Mouse (Mus musculus): ENCODE data around the gene Urb2.
A peak's percentile ranks its signal among the peaks of the same experiment; 100 is the strongest.

Urb2 gene

DNA sequence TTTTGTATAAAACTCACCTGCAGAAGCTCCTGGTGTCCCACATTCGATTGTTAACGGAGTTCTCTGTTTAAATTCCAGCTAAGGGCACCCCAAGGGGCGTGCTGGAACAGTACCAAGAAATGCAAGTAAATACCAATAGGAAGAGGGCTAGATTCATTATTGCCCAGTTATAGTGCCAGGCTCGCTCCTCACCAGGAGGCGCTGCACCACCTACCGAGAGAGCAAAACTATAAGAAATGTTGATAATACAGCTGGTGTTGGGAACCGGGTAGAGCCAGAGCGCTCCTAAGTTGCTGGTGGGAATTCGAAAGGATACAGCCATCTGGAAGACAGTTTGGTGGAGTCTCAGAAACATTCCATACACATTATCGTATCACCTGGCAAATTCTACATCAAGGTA is 56.7 kb downstream of the Urb2 start:
- DNase-seq (ENCODE audit: low spot score): no peak

DNA sequence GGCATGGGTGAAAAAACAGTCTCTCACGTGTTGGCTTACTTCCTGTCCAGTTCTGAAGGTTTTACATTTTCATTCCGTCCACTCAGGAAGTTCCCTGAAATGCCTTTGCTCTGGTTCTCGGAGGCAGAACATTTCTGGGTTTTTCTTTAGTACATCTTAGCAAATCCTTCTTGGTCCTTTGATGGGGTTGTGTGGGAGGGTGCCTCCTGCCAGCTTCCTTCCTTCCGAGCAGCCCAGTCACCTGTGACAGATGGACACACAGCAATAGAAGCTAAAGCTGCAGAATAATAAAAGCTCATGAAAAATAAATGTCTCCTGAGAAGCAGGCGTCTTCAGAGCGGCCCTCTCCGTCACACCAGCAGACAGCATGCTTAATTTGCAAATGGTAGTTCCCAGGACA is 57.7 kb downstream of the Urb2 start:
- no peak for DNase-seq (ENCODE audit: low spot score)

DNA sequence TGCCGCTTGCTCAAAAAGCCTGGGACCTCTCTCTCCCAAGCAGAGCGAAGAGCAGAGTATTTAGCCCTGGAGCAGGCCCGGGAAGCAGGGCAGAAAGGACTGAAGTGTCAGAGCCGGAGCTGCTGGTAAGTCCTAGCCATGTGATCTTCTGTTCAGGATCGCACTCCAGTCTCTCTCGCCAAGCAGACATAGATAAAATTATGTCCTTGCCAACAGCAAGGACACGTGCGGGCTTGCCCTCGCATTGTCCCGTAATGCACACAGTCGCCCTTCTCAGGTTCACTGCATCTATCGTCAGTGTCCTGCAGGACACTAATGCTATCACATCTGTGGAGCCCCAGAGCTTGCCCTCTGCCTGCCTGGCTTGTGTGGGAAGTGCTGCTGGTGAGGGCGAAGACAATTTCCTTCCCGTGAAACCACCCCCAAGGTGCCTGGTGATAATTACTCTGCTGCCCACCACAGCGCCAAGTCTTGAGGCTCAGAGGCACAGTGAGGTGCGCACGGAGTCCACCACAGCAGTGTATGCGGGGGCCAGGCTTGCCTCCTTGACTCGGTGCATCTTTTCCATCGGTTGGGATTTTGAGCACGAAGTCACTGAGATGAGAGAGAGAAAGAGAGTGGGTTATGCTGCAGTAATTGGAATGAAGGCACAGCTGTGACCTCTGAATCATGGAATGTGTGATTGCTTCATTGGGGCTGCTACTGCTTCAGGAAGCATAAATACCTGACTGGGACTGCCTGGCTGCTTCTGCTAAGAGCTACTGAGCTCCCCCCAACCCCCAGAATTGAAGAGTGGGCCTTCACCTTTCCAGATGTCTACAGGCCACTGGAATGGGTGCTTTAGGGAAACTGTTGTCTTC is 59.4 kb downstream of the Urb2 start:
- DNase-seq (ENCODE audit: low spot score): no peak

DNA sequence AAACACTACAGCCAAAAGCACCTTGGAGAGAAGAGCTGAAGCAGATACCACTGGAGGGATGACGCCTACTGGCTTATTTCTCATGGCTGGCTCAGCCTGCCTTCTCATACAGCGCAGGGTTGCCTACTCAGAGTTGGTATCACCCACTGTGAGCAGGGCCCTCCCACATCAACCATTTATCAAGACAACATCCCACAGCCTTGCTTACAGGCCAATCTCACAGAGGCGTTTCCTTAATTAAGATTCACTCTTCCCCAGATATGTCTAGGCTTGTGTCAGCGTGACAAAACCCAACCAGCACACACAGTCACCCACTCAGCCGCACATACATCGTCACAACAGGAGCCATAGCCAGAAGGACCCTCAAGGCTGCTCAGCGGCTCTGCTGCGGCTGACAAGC is 61.3 kb downstream of the Urb2 start:
- DNase-seq (ENCODE audit: low spot score): no peak

DNA sequence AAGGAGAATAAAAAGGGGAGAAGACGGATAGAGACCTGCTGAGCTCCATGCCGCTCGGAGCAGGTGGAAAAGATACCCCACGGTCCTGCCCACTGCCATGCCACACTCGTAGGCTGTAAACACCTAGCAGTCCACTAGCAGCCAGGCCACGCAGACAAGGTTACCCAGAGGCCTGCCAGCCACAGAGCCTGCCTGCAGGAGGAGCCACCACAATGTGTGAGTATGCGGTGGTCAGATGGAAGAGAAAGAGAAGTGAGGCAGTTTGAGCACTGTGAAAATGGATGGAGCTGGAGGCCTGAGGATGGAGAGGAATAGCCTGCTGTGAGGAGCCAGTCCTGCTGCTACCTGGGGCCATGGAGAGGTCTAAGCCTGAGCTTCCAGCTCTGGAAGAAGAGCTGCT is 62.3 kb downstream of the Urb2 start:
- DNase-seq (ENCODE audit: low spot score): no peak

DNA sequence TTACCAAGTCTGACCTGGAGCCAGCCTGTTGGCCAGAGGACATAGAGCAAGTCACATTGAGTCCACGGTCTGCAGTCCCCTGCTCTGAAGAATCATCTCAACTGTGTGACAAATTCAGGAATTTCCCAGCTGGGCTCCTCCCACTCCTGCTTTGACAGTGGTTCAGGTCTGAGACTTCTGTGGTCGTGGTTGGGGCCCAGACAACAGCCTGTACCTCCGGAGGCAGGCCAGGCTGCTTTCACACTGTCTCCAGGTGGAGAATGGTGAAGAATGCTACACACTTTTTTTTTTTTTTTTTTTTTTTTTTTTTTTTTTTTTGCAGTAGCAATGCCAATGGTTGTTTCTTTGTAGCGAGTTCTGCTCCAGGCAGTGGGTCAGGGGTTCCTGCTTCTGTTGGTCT is 64.4 kb downstream of the Urb2 start:
- no peak for DNase-seq (ENCODE audit: low spot score)

DNA sequence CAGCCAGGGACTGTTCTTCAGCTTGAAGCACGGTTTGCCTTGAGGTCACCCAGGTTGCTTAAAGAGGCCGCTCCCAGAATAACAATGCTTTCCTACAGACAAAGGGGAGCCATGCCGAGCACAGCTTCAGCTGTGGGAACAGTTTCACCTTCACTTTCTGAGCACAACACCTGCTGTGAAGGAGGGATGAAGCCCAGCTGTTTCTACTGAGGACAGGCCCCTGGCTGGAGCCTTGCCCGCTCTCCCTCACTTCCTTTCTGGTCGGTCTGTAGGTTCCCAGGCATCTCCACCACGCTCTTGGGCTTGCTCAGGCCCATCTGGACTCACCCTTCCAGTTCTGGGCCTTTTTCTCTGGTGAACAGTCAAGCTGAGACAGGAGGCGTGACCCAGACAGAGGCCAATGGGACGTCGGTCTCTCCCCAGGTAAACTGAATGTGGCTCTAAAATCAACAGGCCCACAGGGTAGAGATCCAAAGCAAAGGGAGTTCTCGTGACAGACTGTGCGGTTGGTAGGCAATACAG is 66.8 kb downstream of the Urb2 start:
- DNase-seq (ENCODE audit: low spot score): peak; percentile 48

DNA sequence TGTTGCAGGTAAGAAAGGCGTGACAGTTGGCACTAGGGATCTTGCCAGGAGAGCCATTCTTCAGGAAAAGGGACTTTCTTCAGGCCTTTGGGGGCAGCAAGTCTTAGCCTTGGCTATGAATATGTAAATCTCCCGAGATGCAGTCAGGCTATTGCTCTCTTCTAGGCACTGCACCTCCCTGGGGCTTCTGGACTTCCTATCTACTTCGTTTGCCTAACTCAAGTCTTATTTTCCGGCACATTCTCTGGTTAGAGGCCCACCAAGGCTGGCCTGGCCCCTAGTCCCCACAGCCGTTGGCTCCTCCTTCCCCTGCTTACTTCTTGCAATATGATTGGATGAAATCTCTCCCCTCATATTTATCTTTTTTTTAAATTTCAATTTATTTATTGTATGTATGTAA is 67.7 kb downstream of the Urb2 start:
- no peak for DNase-seq (ENCODE audit: low spot score)

DNA sequence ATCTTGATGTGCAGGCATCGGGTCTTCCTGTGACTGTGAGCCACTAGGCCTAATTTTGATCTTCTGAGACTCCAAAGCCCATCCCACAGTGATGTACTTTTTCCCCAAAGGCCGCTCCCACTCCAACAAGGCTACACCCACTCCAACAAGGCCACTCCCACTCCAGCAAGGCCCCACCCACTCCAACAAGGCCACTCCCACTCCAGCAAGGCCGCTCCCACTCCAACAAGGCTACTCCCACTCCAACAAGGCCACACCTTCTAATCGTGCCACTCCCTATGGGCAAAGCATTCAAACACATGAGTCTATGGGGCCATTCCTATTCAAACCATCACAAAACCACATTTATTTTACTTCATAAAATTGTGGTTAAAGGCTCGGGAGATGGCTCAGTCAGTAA is 69.2 kb downstream of the Urb2 start:
- DNase-seq (ENCODE audit: low spot score): no peak

Measured in urinary bladder, postnatal 25 days (tissue).